Mouse (Mus musculus) neutrophil, adult 83 days (primary cell): ENCODE results near the gene Cnnm4. TPM values are rescaled to one million over a fixed set of nuclear protein-coding genes. Genes with fewer than 3 reads are reported as not detected.

Experiments used
- total RNA-seq, 2 experiments: library from RNA; stranded (reverse); gene quantifications; one replicate each; pipeline ENCODE4 v1.2.4; 2023

The Cnnm4 gene
- total RNA-seq = 10 to 100 TPM; 22.8 to 29.2 TPM

GRCm38 (mm10) chr1:36471181-36472105 is at the start of gene Cnnm4:
TSS of gene Cnnm4 (plus strand) at chr1:36471620.

GRCm38 (mm10) chr1:36444471-36445464 is 26.7 kb upstream of the Cnnm4 start, which contains the start of gene Lman2l:
TSS of gene Lman2l (minus strand) at chr1:36445271.

GRCm38 (mm10) chr1:36511289-36512021 is 40.0 kb downstream of the Cnnm4 start, which contains the start of gene Cnnm3:
TSS of gene Cnnm3 (plus strand) at chr1:36511867.

GRCm38 (mm10) chr1:36536783-36537182 is 65.4 kb downstream of the Cnnm4 start, which contains the start of gene Ankrd23:
TSS of gene Ankrd23 (minus strand) at chr1:36536883.

GRCm38 (mm10) chr1:36539186-36539585 is 67.8 kb downstream of the Cnnm4 start, which contains the start of gene Gm42417:
TSS of gene Gm42417 (minus strand) at chr1:36539429.

GRCm38 (mm10) chr1:36546888-36547471 is 75.6 kb downstream of the Cnnm4 start, which contains the start of gene Ankrd39:
TSS of gene Ankrd39 (minus strand) at chr1:36547445.

Other genes starting within 250 kb of the Cnnm4 start
- 10 to 100 TPM; 64.0 to 71.4 TPM for gene Uggt1, start 226.9 kb upstream of the Cnnm4 start, total RNA-seq
- gene Neurl3, start 196.9 kb upstream of the Cnnm4 start, total RNA-seq = 100 to 1,000 TPM; 110 to 115 TPM
- 10 to 100 TPM; 59.0 to 74.6 TPM for gene Arid5a, start 163.9 kb upstream of the Cnnm4 start, total RNA-seq
- 10 to 100 TPM; 39.7 to 40.2 TPM for gene Kansl3, start 102.4 kb upstream of the Cnnm4 start, total RNA-seq
- gene Fer1l5, start 99.3 kb upstream of the Cnnm4 start, total RNA-seq = under 1 TPM in 1 of 2 experiments, not detected in 1; 0.29 TPM
- gene Lman2l, start 26.3 kb upstream of the Cnnm4 start, total RNA-seq = 10 to 100 TPM; 44.3 to 46.6 TPM
- gene Cnnm3, start 40.2 kb downstream of the Cnnm4 start, total RNA-seq = 10 to 100 TPM; 22.2 to 30.3 TPM
- 1 to 10 TPM; 3.2 to 5.7 TPM for gene Ankrd23, start 65.3 kb downstream of the Cnnm4 start, total RNA-seq
- gene Gm42417, start 67.8 kb downstream of the Cnnm4 start, total RNA-seq = 1 to 10 TPM in 1 of 2 experiments, not detected in 1; 2.5 TPM
- 1 to 10 TPM; 3.9 to 4.0 TPM for gene Ankrd39, start 75.8 kb downstream of the Cnnm4 start, total RNA-seq
- 1 to 10 TPM; 1.4 to 1.7 TPM for gene Sema4c, start 86.7 kb downstream of the Cnnm4 start, total RNA-seq
- gene Fam178b, start 211.6 kb downstream of the Cnnm4 start, total RNA-seq = under 1 TPM in 1 of 2 experiments, not detected in 1; 0.49 TPM
- gene Cox5b, start 219.8 kb downstream of the Cnnm4 start, total RNA-seq = 100 to 1,000 TPM; 249 to 268 TPM
- not detected for gene 4933424G06Rik, start 238.5 kb downstream of the Cnnm4 start, total RNA-seq
- 10 to 100 TPM; 40.1 to 44.0 TPM for gene Actr1b, start 242.8 kb downstream of the Cnnm4 start, total RNA-seq